Mouse (Mus musculus): Measurements from ENCODE around the gene Mindy1. TPM values are rescaled to one million over a fixed set of nuclear protein-coding genes. Genes with fewer than 3 reads are reported as not detected.

The Mindy1 gene
- polyA plus RNA-seq, 1 experiment from 2014 or later: 48.2 TPM

DNA sequence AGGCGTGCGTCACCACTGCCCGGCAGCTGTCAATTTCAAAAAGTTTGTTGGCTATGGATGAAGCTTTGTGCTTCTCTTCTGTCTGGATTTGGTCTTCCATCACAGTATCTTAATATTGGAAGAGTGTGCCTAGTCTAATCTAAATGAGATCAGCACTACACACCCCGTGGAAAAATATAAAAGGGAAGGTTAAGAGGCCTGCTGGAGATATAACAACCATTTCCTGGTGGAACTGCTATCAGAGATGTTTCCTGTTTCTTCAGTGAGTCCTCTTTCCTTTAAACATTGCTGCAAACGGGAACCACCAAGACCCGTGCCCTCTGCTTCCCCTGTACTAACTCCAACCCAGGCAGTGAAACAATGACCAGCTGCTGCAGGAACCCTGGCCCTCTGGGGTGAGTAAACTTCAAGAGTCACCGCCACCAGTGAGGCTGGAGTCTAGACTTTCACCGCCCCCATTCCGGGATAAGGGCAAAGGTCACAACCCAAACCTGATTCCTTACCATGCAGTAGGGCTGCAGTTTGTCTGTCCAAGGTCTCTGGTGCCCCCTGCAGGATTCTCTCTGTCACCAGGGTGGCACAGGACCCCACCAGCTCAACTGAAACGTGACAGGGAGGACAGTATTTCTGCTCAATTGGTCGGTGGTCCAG lies 17.9 kb upstream of the Mindy1 start:
- 52% methylated on average over 11 of the region's 11 CpGs for WGBS
- no peaks in the 10 kb centered on the region for H3K4me1 ChIP-seq (ENCODE audit: control insufficient read depth, insufficient read depth, low read length)
- H3K4me2 ChIP-seq (ENCODE audit: low read length): no peak overlapping the region
- ATAC-seq (ENCODE audit: low FRiP score, low TSS enrichment): no peak
- no peak overlapping the region for H3K27ac ChIP-seq (replicated peaks; ENCODE audit: low read depth, low read length)
- peaks cover 68% of the 10 kb centered on the region for H3K36me3 ChIP-seq (ENCODE audit: control insufficient read depth, insufficient read depth, low read length)
- no peaks in the 10 kb centered on the region for H3K27me3 ChIP-seq (ENCODE audit: control insufficient read depth, insufficient read depth, low read length)
- no peaks in the 10 kb centered on the region for H3K9me3 ChIP-seq (ENCODE audit: control insufficient read depth, low read length)
- DNase-seq: peak; percentile 69
- no peak overlapping the region for H3K4me3 ChIP-seq (replicated peaks; ENCODE audit: low read depth, low read length)
- H3K9ac ChIP-seq (replicated peaks; ENCODE audit: low read length): no peak overlapping the region

DNA sequence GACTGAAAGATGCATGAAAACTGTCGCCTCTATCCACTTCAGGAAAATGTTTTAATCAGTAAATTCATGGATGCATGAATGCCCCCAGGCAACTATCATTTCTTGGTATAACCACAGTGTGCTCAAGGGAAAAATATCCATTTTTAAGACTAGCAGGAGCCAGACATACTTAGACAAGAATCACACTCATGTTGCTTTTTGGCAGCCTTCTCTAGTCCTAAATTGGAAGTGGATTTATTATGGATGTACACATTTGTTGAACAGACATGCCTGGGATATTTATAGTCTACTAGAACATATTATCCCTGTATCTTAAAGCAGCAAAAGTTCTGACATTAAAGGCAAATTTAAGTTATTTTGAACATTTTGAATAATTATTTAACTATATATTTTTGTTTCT lies 16.4 kb upstream of the Mindy1 start:
- Histone ChIP-seq H3K4me1 (ENCODE audit: control insufficient read depth, insufficient read depth, low read length) (no peaks in the 10 kb centered on the region), H3K27me3 (ENCODE audit: control insufficient read depth, insufficient read depth, low read length) (no peaks in the 10 kb centered on the region), H3K9me3 (ENCODE audit: control insufficient read depth, low read length) (no peaks in the 10 kb centered on the region), H3K27ac (replicated peaks; ENCODE audit: low read depth, low read length) (no peak overlapping the region), H3K4me2 (ENCODE audit: low read length) (no peak overlapping the region), H3K4me3 (replicated peaks; ENCODE audit: low read depth, low read length) (no peak overlapping the region), H3K36me3 (ENCODE audit: control insufficient read depth, insufficient read depth, low read length) (peaks cover 57% of the 10 kb centered on the region), H3K9ac (replicated peaks; ENCODE audit: low read length) (no peak overlapping the region)
- DNase-seq (no peak), ATAC-seq (ENCODE audit: low FRiP score, low TSS enrichment) (no peak)
- WGBS: 67% methylated on average over 1 of the region's 1 CpGs

- Histone ChIP-seq H3K9ac (replicated peaks; ENCODE audit: low read length) (no peak overlapping the region), H3K27ac (replicated peaks; ENCODE audit: low read depth, low read length) (no peak overlapping the region), H3K4me1 (ENCODE audit: control insufficient read depth, insufficient read depth, low read length) (no peaks in the 10 kb centered on the region), H3K27me3 (ENCODE audit: control insufficient read depth, insufficient read depth, low read length) (no peaks in the 10 kb centered on the region), H3K9me3 (ENCODE audit: control insufficient read depth, low read length) (no peaks in the 10 kb centered on the region), H3K36me3 (ENCODE audit: control insufficient read depth, insufficient read depth, low read length) (peaks cover 49% of the 10 kb centered on the region), H3K4me2 (ENCODE audit: low read length) (no peak overlapping the region), H3K4me3 (replicated peaks; ENCODE audit: low read depth, low read length) (no peak overlapping the region)
- ATAC-seq (ENCODE audit: low FRiP score, low TSS enrichment): no peak
- no peak for DNase-seq
- 93% methylated on average over 3 of the region's 3 CpGs for WGBS
Observed at GRCm38 (mm10) chr3:95266052-95266451, 15.1 kb upstream of the Mindy1 start.

DNA sequence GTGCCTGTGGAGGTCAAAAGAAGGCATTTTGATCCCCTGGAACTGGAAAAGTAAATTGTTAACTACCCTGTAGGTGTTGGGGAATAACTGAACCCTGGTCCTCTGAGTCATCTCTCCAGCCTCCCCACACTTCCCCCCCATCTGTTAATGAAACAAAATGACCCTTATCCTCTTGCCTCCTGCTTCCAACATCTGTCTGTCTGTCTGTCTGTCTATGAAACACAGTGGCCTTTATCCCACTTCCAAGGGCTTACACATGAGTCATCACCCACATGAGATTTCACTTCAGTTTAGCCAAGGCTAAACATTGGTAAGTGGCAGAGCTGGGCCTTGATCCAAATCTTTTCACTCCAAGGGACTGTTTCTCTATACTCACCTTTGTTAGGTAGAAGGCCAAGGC lies 13.3 kb upstream of the Mindy1 start:
- DNase-seq (no peak), ATAC-seq (ENCODE audit: low FRiP score, low TSS enrichment) (no peak)
- Histone ChIP-seq H3K4me1 (ENCODE audit: control insufficient read depth, insufficient read depth, low read length) (no peaks in the 10 kb centered on the region), H3K4me3 (replicated peaks; ENCODE audit: low read depth, low read length) (no peak overlapping the region), H3K36me3 (ENCODE audit: control insufficient read depth, insufficient read depth, low read length) (peaks cover 37% of the 10 kb centered on the region), H3K27me3 (ENCODE audit: control insufficient read depth, insufficient read depth, low read length) (no peaks in the 10 kb centered on the region), H3K4me2 (ENCODE audit: low read length) (no peak overlapping the region), H3K9ac (replicated peaks; ENCODE audit: low read length) (no peak overlapping the region), H3K27ac (replicated peaks; ENCODE audit: low read depth, low read length) (no peak overlapping the region), H3K9me3 (ENCODE audit: control insufficient read depth, low read length) (no peaks in the 10 kb centered on the region)

- Histone ChIP-seq H3K9ac (replicated peaks; ENCODE audit: low read length) (no peak overlapping the region), H3K36me3 (ENCODE audit: control insufficient read depth, insufficient read depth, low read length) (peaks cover 24% of the 10 kb centered on the region), H3K4me3 (replicated peaks; ENCODE audit: low read depth, low read length) (no peak overlapping the region), H3K4me2 (ENCODE audit: low read length) (no peak overlapping the region), H3K27me3 (ENCODE audit: control insufficient read depth, insufficient read depth, low read length) (no peaks in the 10 kb centered on the region), H3K27ac (replicated peaks; ENCODE audit: low read depth, low read length) (no peak overlapping the region), H3K9me3 (ENCODE audit: control insufficient read depth, low read length) (no peaks in the 10 kb centered on the region), H3K4me1 (ENCODE audit: control insufficient read depth, insufficient read depth, low read length) (no peaks in the 10 kb centered on the region)
- 95% methylated on average over 5 of the region's 5 CpGs for WGBS
- ATAC-seq (ENCODE audit: low FRiP score, low TSS enrichment): no peak
- no peak for DNase-seq
Observed at GRCm38 (mm10) chr3:95269789-95270188, 11.4 kb upstream of the Mindy1 start.

DNA sequence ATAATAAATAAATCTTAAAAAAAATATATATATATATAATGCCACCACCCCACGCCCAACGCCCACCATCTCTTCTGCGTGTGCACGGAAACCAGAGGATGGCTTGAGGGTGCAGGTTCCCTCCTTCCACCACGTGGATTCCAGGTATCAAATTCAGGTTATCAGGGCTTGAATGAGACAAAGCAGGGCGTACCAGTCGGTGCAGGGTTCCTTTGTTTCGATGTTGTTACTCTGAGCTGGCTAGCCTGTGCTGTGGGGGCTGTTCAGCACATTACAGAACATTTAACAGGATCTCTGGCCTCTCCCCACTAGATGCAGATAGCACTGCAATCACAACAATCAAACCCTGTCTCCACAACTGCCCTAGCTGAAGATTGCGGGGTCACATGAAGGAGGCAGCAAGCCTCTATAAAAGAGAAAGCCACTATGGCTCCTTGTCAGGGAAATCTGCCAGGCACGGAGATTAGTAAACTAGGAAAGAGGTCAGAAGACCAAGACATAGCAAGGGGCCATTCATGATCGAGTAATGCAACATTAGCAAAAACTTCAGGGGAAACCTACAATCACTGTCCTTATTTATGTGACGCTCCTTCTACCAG lies 10.3 kb upstream of the Mindy1 start:
- Histone ChIP-seq H3K4me1 (ENCODE audit: control insufficient read depth, insufficient read depth, low read length) (no peaks in the 10 kb centered on the region), H3K27ac (replicated peaks; ENCODE audit: low read depth, low read length) (no peak overlapping the region), H3K9ac (replicated peaks; ENCODE audit: low read length) (no peak overlapping the region), H3K9me3 (ENCODE audit: control insufficient read depth, low read length) (no peaks in the 10 kb centered on the region), H3K4me3 (replicated peaks; ENCODE audit: low read depth, low read length) (no peak overlapping the region), H3K4me2 (ENCODE audit: low read length) (no peak overlapping the region), H3K27me3 (ENCODE audit: control insufficient read depth, insufficient read depth, low read length) (no peaks in the 10 kb centered on the region), H3K36me3 (ENCODE audit: control insufficient read depth, insufficient read depth, low read length) (peaks cover 19% of the 10 kb centered on the region)
- DNase-seq: no peak
- no peak for ATAC-seq (ENCODE audit: low FRiP score, low TSS enrichment)
- 87% methylated on average over 12 of the region's 12 CpGs for WGBS

DNA sequence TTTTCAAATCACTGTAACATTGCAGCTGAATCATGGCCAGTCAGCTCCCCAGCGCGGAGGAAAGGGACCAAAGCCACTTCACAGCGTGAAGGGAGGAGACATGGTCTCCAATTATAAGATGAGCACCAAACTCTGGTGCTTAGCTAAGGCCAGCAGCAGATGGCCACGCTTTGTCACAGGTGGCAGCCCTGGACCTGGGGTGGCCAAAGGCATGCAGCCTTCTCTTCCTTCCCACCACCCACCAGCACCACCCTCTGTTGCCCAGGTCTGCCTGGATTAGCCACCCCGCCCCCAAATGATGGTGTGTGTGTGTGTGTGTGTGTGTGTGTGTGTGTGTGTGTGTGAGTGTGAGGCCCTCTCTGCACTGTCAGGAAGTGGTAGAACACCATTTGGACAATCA lies 7.7 kb upstream of the Mindy1 start:
- no peak for ATAC-seq (ENCODE audit: low FRiP score, low TSS enrichment)
- no peak overlapping the region for H3K4me2 ChIP-seq (ENCODE audit: low read length)
- H3K9me3 ChIP-seq (ENCODE audit: control insufficient read depth, low read length): no peaks in the 10 kb centered on the region
- no peak overlapping the region for H3K27ac ChIP-seq (replicated peaks; ENCODE audit: low read depth, low read length)
- no peak for DNase-seq
- no peak overlapping the region for H3K9ac ChIP-seq (replicated peaks; ENCODE audit: low read length)
- no peak overlapping the region for H3K4me3 ChIP-seq (replicated peaks; ENCODE audit: low read depth, low read length)
- H3K36me3 ChIP-seq (ENCODE audit: control insufficient read depth, insufficient read depth, low read length): 0 out of 2 replicates have a peak, but pooled peaks cover 4% of the 10 kb centered on the region
- no peaks in the 10 kb centered on the region for H3K4me1 ChIP-seq (ENCODE audit: control insufficient read depth, insufficient read depth, low read length)
- H3K27me3 ChIP-seq (ENCODE audit: control insufficient read depth, insufficient read depth, low read length): no peaks in the 10 kb centered on the region
- WGBS: 96% methylated on average over 5 of the region's 5 CpGs

DNA sequence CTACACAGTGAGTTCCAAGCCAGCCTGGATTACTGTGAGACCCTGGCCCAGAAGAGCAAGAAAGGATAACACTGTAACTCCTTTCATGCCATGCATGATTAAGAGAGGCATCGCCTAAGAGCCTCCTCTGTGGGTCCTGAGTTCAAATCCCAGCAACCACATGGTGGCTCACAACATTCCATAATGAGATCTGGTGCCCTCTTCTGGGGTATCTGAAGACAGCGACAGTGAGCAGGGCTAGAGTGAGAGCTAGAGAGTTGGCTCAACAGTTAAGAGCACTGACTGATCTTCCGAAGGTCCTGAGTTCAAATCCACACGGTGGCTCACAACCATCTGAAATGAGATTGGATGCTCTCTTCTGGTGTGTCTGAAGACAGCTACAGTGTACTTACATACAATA lies 6.7 kb upstream of the Mindy1 start:
- Histone ChIP-seq H3K9me3 (ENCODE audit: control insufficient read depth, low read length) (no peaks in the 10 kb centered on the region), H3K9ac (replicated peaks; ENCODE audit: low read length) (no peak overlapping the region), H3K4me2 (ENCODE audit: low read length) (no peak overlapping the region), H3K27ac (replicated peaks; ENCODE audit: low read depth, low read length) (no peak overlapping the region), H3K36me3 (ENCODE audit: control insufficient read depth, insufficient read depth, low read length) (no peaks in the 10 kb centered on the region), H3K27me3 (ENCODE audit: control insufficient read depth, insufficient read depth, low read length) (no peaks in the 10 kb centered on the region), H3K4me3 (replicated peaks; ENCODE audit: low read depth, low read length) (no peak overlapping the region), H3K4me1 (ENCODE audit: control insufficient read depth, insufficient read depth, low read length) (no peaks in the 10 kb centered on the region)
- DNase-seq (no peak), ATAC-seq (ENCODE audit: low FRiP score, low TSS enrichment) (no peak)
- 94% methylated on average over 4 of the region's 4 CpGs for WGBS

DNA sequence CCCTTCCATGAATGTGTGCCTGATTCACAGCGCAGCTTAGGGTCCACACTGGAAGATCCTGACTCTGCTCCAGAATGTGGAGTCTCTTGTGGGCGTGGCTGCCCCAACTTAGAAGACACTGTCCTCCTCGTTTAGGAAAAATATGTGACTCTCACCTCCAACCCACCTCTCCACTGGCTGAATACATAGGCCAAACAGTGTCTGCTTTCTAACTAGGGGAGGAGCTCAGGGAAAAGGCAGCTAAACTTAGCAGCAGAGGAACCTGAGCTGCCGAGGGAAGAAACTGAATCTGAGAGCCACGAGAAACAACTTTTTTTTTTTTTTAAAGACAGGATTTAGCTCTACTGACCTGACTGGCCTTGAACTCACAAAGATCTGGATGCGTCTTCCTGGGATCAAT lies 6.0 kb upstream of the Mindy1 start:
- Histone ChIP-seq H3K27me3 (ENCODE audit: control insufficient read depth, insufficient read depth, low read length) (no peaks in the 10 kb centered on the region), H3K4me3 (replicated peaks; ENCODE audit: low read depth, low read length) (no peak overlapping the region), H3K9me3 (ENCODE audit: control insufficient read depth, low read length) (no peaks in the 10 kb centered on the region), H3K4me2 (ENCODE audit: low read length) (no peak overlapping the region), H3K4me1 (ENCODE audit: control insufficient read depth, insufficient read depth, low read length) (no peaks in the 10 kb centered on the region), H3K9ac (replicated peaks; ENCODE audit: low read length) (no peak overlapping the region), H3K27ac (replicated peaks; ENCODE audit: low read depth, low read length) (no peak overlapping the region), H3K36me3 (ENCODE audit: control insufficient read depth, insufficient read depth, low read length) (no peaks in the 10 kb centered on the region)
- no peak for DNase-seq
- ATAC-seq (ENCODE audit: low FRiP score, low TSS enrichment): no peak
- WGBS: 86% methylated on average over 6 of the region's 6 CpGs
